ENCODE assay signal across 8 mouse cellular contexts in genomic region chr5:123039120-123039752, GRCm38 (mm10). TPM values are rescaled to one million over a fixed set of nuclear protein-coding genes. Genes with fewer than 3 reads are reported as not detected.
DNase-seq lines count a peak whose midpoint lies in the region; ATAC-seq lines count a peak whose summit lies in the region.

No protein-coding gene starts in this region.

- peak overlapping the region; percentile 26 for H3K4me3 ChIP-seq in forebrain, embryonic 12.5 days (replicated peaks)

- intact Hi-C loops in heart, postnatal 25 days (cut with DNase I): no loop called here

- H3K36me3 ChIP-seq in forebrain, embryonic 12.5 days (replicated peaks): no peaks in the 10 kb centered on the region

- peak overlapping the region; percentile 54 for H3K4me2 ChIP-seq in forebrain, embryonic 12.5 days

- WGBS in forebrain, embryonic 12.5 days: 4% methylated on average over 25 of the region's 25 CpGs

- H3K9me3 ChIP-seq in forebrain, embryonic 12.5 days: no peaks in the 10 kb centered on the region

- H3K4me1 ChIP-seq in forebrain, embryonic 12.5 days: peaks cover 10% of the 10 kb centered on the region

- no peak overlapping the region for H3K27ac ChIP-seq in forebrain, embryonic 12.5 days

- peak; percentile 90 for DNase-seq in adrenal gland, postnatal 10 days
- DNase-seq in heart, postnatal 25 days (ENCODE audit: low spot score): peak; percentile 67
- DNase-seq in kidney, postnatal 4 days: peak; percentile 91 to 92
- DNase-seq in spleen, postnatal 36 days (ENCODE audit: low spot score in 2 of 2): peak; percentile 88
- no peak for DNase-seq in cerebellum, adult 8-10 months

- H3K9ac ChIP-seq in forebrain, embryonic 12.5 days: no peak overlapping the region

- no peaks in the 10 kb centered on the region for H3K27me3 ChIP-seq in forebrain, embryonic 12.5 days

- ATAC-seq in CD4-positive, CD25-positive, alpha-beta regulatory T cell, adult 4 months: peak; percentile 84
- ATAC-seq in forebrain, embryonic 12.5 days (ENCODE audit: low FRiP score): no peak
- peak; percentile 91 for ATAC-seq in megakaryocyte-erythroid progenitor cell, adult 5-6 weeks (replicated peaks; ENCODE audit: low FRiP score, low TSS enrichment, poor library complexity, severe bottlenecking)

RNA-seq across cellular contexts. Expression of gene Morn3, which starts 7.6 kb away (rescaled TPM):
- 1 to 10 TPM; 5.2 to 6.9 TPM for polyA plus RNA-seq in CD4-positive, CD25-positive, alpha-beta regulatory T cell, adult 4 months (2017; shearing (Covaris generic))
- not detected for total RNA-seq in adrenal gland, postnatal 10 days (2021)
- 0.50 TPM in 1 of 2 replicates, not detected in the other for polyA plus RNA-seq in forebrain, embryonic 12.5 days (2016; fragmentation: Nextera tagmentation; extraction: Ambion mirVana)
- total RNA-seq in heart, postnatal 25 days (2021): not detected
- total RNA-seq in megakaryocyte-erythroid progenitor cell, adult 5-6 weeks (2014; fragmentation: Nextera tagmentation): not detected in 2 replicates
- total RNA-seq in megakaryocyte-erythroid progenitor cell, adult 5-6 weeks (2017): not detected in 2 replicates

RNA-seq across cellular contexts. Expression of gene Orai1, which starts 24.4 kb away (rescaled TPM):
- 1 to 10 TPM; 4.2 to 8.1 TPM for polyA plus RNA-seq in CD4-positive, CD25-positive, alpha-beta regulatory T cell, adult 4 months (2017; shearing (Covaris generic))
- 10 to 100 TPM; 13.2 to 14.6 TPM for total RNA-seq in adrenal gland, postnatal 10 days (2021)
- 10.4 and 11.4 TPM in 2 replicates for polyA plus RNA-seq in forebrain, embryonic 12.5 days (2016; fragmentation: Nextera tagmentation; extraction: Ambion mirVana)
- total RNA-seq in heart, postnatal 25 days (2021): 10 to 100 TPM; 15.1 to 16.1 TPM
- total RNA-seq in megakaryocyte-erythroid progenitor cell, adult 5-6 weeks (2014; fragmentation: Nextera tagmentation): 6.0 and 7.7 TPM in 2 replicates
- total RNA-seq in megakaryocyte-erythroid progenitor cell, adult 5-6 weeks (2017): 3.9 and 4.9 TPM in 2 replicates

RNA-seq across cellular contexts. Expression of gene Tmem120b, which starts 29.0 kb away (rescaled TPM):
- polyA plus RNA-seq in CD4-positive, CD25-positive, alpha-beta regulatory T cell, adult 4 months (2017; shearing (Covaris generic)): 1 to 10 TPM; 3.4 to 4.3 TPM
- total RNA-seq in adrenal gland, postnatal 10 days (2021): 10 to 100 TPM; 18.5 to 22.8 TPM
- 9.0 and 9.7 TPM in 2 replicates for polyA plus RNA-seq in forebrain, embryonic 12.5 days (2016; fragmentation: Nextera tagmentation; extraction: Ambion mirVana)
- total RNA-seq in heart, postnatal 25 days (2021): 10 to 100 TPM in 1 of 2 experiments, 1 to 10 TPM in 1; 8.6 to 10.6 TPM
- 22.0 and 24.8 TPM in 2 replicates for total RNA-seq in megakaryocyte-erythroid progenitor cell, adult 5-6 weeks (2014; fragmentation: Nextera tagmentation)
- total RNA-seq in megakaryocyte-erythroid progenitor cell, adult 5-6 weeks (2017): 4.0 and 12.6 TPM in 2 replicates

RNA-seq across cellular contexts. Expression of gene Kdm2b, which starts 49.6 kb away (rescaled TPM):
- 10 to 100 TPM; 33.1 to 51.1 TPM for polyA plus RNA-seq in CD4-positive, CD25-positive, alpha-beta regulatory T cell, adult 4 months (2017; shearing (Covaris generic))
- 10 to 100 TPM; 22.8 to 27.6 TPM for total RNA-seq in adrenal gland, postnatal 10 days (2021)
- polyA plus RNA-seq in forebrain, embryonic 12.5 days (2016; fragmentation: Nextera tagmentation; extraction: Ambion mirVana): 108 and 118 TPM in 2 replicates
- 10 to 100 TPM; 15.4 to 16.8 TPM for total RNA-seq in heart, postnatal 25 days (2021)
- 58.8 and 70.5 TPM in 2 replicates for total RNA-seq in megakaryocyte-erythroid progenitor cell, adult 5-6 weeks (2014; fragmentation: Nextera tagmentation)
- 62.3 and 64.0 TPM in 2 replicates for total RNA-seq in megakaryocyte-erythroid progenitor cell, adult 5-6 weeks (2017)
